Mouse (Mus musculus) heart, adult 2 months (tissue): ENCODE data around the gene 2810021J22Rik. TPM values are rescaled to one million over a fixed set of nuclear protein-coding genes. Genes with fewer than 3 reads are reported as not detected.
A peak's percentile ranks its signal among the peaks of the same experiment; 100 is the strongest.

Source experiments
- DNase-seq, 2 experiments: peaks; one replicate each; pipeline ENCODE4 v3.0.0; 2021
- H3K27ac ChIP-seq: fragments of 200-600 bp; 2 replicates; pipeline ENCODE4 v1.8.1; 2022
- H3K27me3 ChIP-seq: fragments of 200-500 bp; 2 replicates; pipeline ENCODE4 v1.6.1; 2012; ENCODE audit warnings: mild to moderate bottlenecking, low read length, inconsistent platforms, mixed read lengths; ENCODE audit not compliant: control insufficient read depth, insufficient read depth
- H3K36me3 ChIP-seq: fragments of 200-500 bp; 2 replicates; pipeline ENCODE4 v1.6.1; 2012; ENCODE audit warnings: low read length, inconsistent platforms; ENCODE audit not compliant: control insufficient read depth, insufficient read depth
- H3K4me1 ChIP-seq: fragments of 200-500 bp; 2 replicates; pipeline ENCODE4 v1.6.1; 2011; ENCODE audit warnings: low read length; ENCODE audit not compliant: control insufficient read depth, insufficient read depth
- H3K4me3 ChIP-seq: fragments of 200-600 bp; 2 replicates; pipeline ENCODE4 v1.8.1; 2022
- H3K79me2 ChIP-seq: fragments of 200-500 bp; replicated peaks from 2 replicates; pipeline ENCODE4 v1.6.1; 2012; ENCODE audit warnings: mild to moderate bottlenecking, inconsistent platforms, low read length, moderate library complexity, mixed read lengths; ENCODE audit not compliant: control insufficient read depth, insufficient read depth
- H3K9ac ChIP-seq: fragments of 200-500 bp; 2 replicates; pipeline ENCODE4 v1.6.1; 2012; ENCODE audit warnings: low read depth, mild to moderate bottlenecking, control low read depth, inconsistent platforms, low read length, mixed read lengths
- CTCF ChIP-seq: fragments of 200-600 bp; IDR thresholded peaks from 2 replicates; pipeline ENCODE4 v1.8.1; 2022; ENCODE audit warnings: antibody characterized with exemption, mild to moderate bottlenecking, moderate library complexity
- EP300 ChIP-seq: fragments of 200-500 bp; IDR thresholded peaks from 2 replicates; pipeline ENCODE4 v1.6.1; 2011; ENCODE audit warnings: low read depth, low read length, control low read depth; ENCODE audit not compliant: insufficient read depth
- POLR2A ChIP-seq: fragments of 200-500 bp; IDR thresholded peaks from 2 replicates; pipeline ENCODE4 v1.6.1; 2011; ENCODE audit warnings: mild to moderate bottlenecking, low read depth, low read length, control low read depth; ENCODE audit not compliant: insufficient read depth
- WGBS: fragments of 180-500 bp; shearing (Covaris S2); methylation state at CpG from one replicate; pipeline ENCODE4 v1.1.7; 2018; 5-methylcytosine and 5-hydroxymethylcytosine counted together
- intact Hi-C: fragments of 180-260 bp; cut with DNase I; formaldehyde crosslinking; loops from one replicate; pipeline ENCODE4 v1.15.1; 2025
- polyA plus RNA-seq: library from polyadenylated mRNA; depleted of rRNA; stranded (reverse); fragments of >200 nt; gene quantifications from 2 replicates; pipeline ENCODE4 v1.2.3, GENCODE M21; 2012
- total RNA-seq, 2 experiments: library from RNA; stranded (reverse); gene quantifications; 2 replicates each; pipeline ENCODE4 v1.2.3; 2021

The 2810021J22Rik gene
- total and polyA plus RNA-seq, 3 experiments, result 2.1 to 3.1 (median 2.1) TPM

DNA sequence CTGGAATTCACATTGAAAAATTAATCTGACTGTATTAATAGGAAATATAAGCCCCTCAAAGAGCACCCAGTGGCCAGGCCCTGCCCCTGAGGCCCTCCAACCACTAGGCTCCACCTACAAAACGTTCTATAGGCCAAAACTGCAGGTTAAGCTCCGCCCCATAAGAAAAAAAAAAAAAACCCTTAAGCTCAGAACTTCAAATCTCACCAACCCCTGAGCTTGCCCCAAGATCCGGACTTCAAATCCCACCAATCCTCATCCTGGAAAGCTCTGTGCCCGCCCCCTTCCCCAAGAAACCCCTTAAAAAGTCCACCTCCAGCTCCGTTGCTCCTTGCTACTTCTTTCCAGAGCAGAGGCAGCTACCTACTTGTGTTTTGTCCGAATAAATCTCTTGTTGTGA is 37.8 kb downstream of the 2810021J22Rik start:
- H3K27ac ChIP-seq, result no peak overlapping the region
- H3K27me3 ChIP-seq, result no peaks in the 10 kb centered on the region
- H3K4me3 ChIP-seq, result no peak overlapping the region
- no peaks in the 10 kb centered on the region for H3K79me2 ChIP-seq
- TF ChIP-seq EP300 (no peak), CTCF (no peak), POLR2A (no peak)
- H3K4me1 ChIP-seq, result peaks cover 3% of the 10 kb centered on the region
- intact Hi-C loops, result loop anchor here (5.0 kb wide), 1 partner anchor 58 kb away; the partner anchor contains the start of gene Gm12258
- no peak overlapping the region for H3K9ac ChIP-seq
- peak in 1 of 2 experiments; percentile 17 for DNase-seq
- H3K36me3 ChIP-seq, result no peaks in the 10 kb centered on the region; the same call in 1 of the 2 replicates
- 54% methylated on average over 6 of the region's 6 CpGs for WGBS

DNA sequence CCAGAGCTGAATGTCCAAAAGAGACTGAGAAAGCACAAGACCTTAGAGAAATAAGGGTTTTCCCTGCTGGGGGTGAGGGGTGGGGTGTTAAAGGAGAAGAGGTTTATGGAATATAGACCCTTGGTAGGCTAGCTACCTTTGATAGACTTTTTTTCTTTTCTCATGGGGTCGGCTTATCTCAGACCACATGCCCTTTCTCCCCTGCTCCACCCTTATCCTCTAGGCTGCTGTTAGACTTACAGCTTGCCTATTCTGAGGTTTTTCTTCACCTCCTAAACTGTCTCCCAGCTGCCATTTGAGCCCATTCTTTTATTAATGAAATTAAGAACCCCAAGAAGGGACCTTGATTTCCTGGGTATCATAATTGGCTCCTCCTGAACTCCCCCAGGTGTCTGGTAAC is 46.8 kb downstream of the 2810021J22Rik start:
- no peak overlapping the region for H3K4me3 ChIP-seq
- no peak for DNase-seq
- intact Hi-C loops, result no loop called here
- 76% methylated on average over 1 of the region's 1 CpGs for WGBS
- no peaks in the 10 kb centered on the region for H3K79me2 ChIP-seq
- H3K27me3 ChIP-seq, result no peaks in the 10 kb centered on the region
- no peaks in the 10 kb centered on the region for H3K36me3 ChIP-seq
- no peak for TF ChIP-seq POLR2A
- no peak for TF ChIP-seq CTCF
- TF ChIP-seq EP300, result no peak
- H3K27ac ChIP-seq, result no peak overlapping the region
- no peak overlapping the region for H3K9ac ChIP-seq
- no peaks in the 10 kb centered on the region for H3K4me1 ChIP-seq

DNA sequence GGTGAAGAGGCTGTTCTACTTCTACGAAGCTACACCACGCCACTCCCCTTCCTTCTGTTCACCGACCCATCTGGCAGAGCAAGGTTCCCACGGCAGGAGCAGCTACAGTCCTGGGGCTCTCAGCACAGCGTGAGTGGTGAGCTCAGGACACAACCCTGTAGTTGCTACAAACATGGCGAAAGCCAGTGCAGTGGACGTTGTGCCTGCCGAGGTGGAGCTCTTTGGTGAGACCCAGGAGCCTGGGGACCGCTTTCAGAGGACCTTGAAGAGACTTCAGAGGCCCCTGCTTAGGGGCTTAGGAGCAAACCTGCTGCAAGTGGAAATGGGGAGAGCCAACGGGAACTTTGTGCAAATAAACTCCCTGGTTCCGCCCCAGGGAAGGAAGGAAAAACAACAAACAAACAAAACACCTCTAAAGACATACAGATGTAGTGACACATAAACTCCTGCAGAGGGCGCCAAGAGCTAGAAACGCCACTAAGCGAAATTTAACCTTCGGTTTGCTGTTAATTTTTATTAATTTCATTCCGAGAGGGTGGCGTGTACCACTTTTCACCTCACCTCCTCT is 47.5 kb downstream of the 2810021J22Rik start:
- Histone ChIP-seq H3K36me3 (no peaks in the 10 kb centered on the region), H3K27me3 (no peaks in the 10 kb centered on the region), H3K9ac (peak overlapping the region; percentile 47), H3K79me2 (no peaks in the 10 kb centered on the region), H3K4me1 (no peaks in the 10 kb centered on the region), H3K4me3 (peak overlapping the region; percentile 21), H3K27ac (peak overlapping the region; percentile 43)
- intact Hi-C loops, result no loop called here
- DNase-seq, result peak; percentile 24 to 53
- 7% methylated on average over 17 of the region's 17 CpGs for WGBS
- TF ChIP-seq POLR2A (no peak), CTCF (peak; percentile 95)

DNA sequence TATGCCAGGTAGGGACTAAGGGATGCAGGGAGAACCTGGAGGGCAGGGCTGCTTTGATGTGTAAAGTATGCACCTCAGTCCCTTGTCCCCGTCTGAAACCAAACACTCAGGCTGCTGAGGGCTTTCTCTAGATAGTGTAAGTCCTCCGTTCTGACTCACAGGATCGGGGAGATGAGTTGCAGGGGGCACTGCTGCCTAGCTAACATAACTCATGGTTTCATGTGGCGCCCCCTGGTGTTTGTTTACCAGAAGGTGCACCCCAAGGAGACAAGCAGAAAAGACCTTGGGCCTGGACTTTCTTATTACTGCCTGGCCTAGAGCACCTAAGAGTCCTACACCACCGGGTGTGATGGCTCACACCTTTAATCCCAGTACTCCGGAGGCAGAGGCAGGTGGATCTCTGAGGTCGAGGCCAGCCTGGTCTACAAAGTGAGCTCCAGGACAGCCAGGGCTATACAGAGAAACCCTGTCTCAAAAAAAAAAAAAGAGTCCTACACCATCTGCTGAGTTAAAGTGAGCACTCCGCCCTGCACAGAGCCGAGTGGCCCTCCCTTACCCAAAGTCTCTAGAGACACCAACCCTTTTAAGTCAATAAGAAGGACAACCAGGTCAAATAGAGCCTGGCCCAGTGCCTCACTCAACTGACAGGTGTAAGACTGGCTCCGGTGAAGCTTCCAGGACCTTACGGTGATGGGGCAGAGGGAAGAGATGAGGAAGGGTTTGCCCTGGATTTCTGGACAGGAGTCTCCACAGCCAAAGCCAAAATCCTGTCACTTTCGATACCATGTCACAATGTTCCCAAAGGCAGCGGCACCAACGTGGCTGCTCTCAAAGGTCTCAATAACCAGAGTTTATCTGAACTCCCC is 50.1 kb downstream of the 2810021J22Rik start:
- DNase-seq, result no peak
- Histone ChIP-seq H3K9ac (no peak overlapping the region), H3K27me3 (peaks cover 3% of the 10 kb centered on the region; the same call in 1 of the 2 replicates), H3K4me1 (no peaks in the 10 kb centered on the region), H3K27ac (no peak overlapping the region), H3K79me2 (no peaks in the 10 kb centered on the region), H3K4me3 (no peak overlapping the region), H3K36me3 (no peaks in the 10 kb centered on the region)
- intact Hi-C loops, result no loop called here
- TF ChIP-seq CTCF (peak; percentile 72), EP300 (no peak)
- 44% methylated on average over 14 of the region's 14 CpGs for WGBS

DNA sequence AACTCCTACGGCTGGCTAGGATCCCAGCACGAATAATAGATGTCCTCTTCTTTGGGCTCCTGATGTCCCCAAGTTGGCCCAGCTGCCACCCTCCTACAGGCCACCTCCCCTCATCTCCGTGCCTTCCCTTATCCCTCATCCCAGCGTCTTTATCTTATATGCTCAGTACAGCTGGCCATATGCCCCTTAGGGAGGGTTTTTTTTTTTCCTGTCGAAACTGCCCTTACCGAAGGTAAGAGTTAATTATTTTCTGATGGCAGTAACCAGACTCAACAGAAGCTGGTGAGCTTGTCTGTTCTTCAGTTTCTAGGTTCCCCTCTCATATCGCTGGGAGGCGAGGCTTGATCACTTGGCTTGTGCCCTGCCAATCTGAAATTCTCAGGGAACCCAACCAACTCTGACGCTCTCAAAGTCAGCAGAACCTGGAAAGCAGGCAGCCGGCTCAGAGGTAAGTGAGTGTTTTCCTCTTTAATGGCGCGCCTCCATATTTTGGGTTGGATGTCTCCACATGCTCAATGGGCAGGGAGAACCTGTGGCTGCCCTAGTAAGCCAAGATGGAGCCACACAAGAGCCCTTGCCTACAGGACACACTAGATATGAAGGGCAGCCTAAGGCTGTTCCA is 50.8 kb downstream of the 2810021J22Rik start, which contains the start of gene Btnl10:
Gene Btnl10 (plus strand): TSS at position 164 of the 622 bp plus-strand sequence.
- H3K36me3 ChIP-seq, result no peaks in the 10 kb centered on the region
- H3K27me3 ChIP-seq, result peaks cover 3% of the 10 kb centered on the region; the same call in 1 of the 2 replicates
- no peak for DNase-seq
- no peak within 1 kb of the TSS for H3K27ac ChIP-seq
- no peaks in the 10 kb centered on the region for H3K4me1 ChIP-seq
- H3K79me2 ChIP-seq, result no peaks in the 10 kb centered on the region
- 68% methylated on average over 12 of the region's 12 CpGs for WGBS
- no peak for TF ChIP-seq EP300
- no peak for TF ChIP-seq POLR2A
- TF ChIP-seq CTCF, result no peak
- no peak within 1 kb of the TSS for H3K4me3 ChIP-seq
- H3K9ac ChIP-seq, result no peak within 1 kb of the TSS
- intact Hi-C loops, result no loop called here

DNA sequence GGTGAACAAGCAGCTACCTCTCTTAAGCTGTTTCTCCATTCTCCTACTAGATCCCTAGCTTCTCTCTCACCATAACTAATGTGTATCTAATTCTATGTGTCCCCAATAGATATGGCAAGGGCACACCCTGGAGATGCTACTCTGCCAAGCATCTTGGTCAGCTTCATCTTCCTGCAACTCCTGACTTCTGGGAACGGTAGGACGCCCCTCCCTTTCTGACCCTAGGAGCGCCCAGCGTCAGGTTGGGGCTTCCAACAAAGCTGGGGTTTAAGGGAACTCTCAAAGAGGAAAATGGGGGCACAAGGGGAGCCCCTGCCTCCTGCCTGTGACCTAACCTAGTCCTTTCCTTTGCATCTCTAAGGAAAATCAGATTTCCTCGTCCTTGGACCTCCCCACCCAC is 51.7 kb downstream of the 2810021J22Rik start:
- Histone ChIP-seq H3K79me2 (no peaks in the 10 kb centered on the region), H3K27ac (no peak overlapping the region), H3K36me3 (no peaks in the 10 kb centered on the region), H3K9ac (no peak overlapping the region), H3K27me3 (peaks cover 3% of the 10 kb centered on the region; the same call in 1 of the 2 replicates), H3K4me1 (no peaks in the 10 kb centered on the region), H3K4me3 (no peak overlapping the region)
- intact Hi-C loops, result no loop called here
- DNase-seq, result no peak
- 59% methylated on average over 5 of the region's 5 CpGs for WGBS
- no peak for TF ChIP-seq POLR2A
- TF ChIP-seq EP300, result no peak
- TF ChIP-seq CTCF, result no peak
